Mouse (Mus musculus) intestine, embryonic 14.5 days (tissue): Measurements from ENCODE around the gene Gm42906. TPM values are rescaled to one million over a fixed set of nuclear protein-coding genes. Genes with fewer than 3 reads are reported as not detected.

Source experiments
- ATAC-seq: fragments of 200-750 bp; cut with Nextera tagmentation; replicated peaks from 2 replicates; pipeline ENCODE4 v1.8.0; 2017; ENCODE audit warnings: low read depth, moderate number of reproducible peaks, moderate TSS enrichment, moderate library complexity; ENCODE audit not compliant: low FRiP score, low TSS enrichment
- DNase-seq: peaks from one replicate; pipeline ENCODE4 v3.0.0-alpha.2; 2018; ENCODE audit warnings: low spot score
- H3K27ac ChIP-seq: fragments of 300-500 bp; sonication (generic); 2 replicates; pipeline ENCODE4 v1.5.1; 2014; ENCODE audit warnings: low read depth, mild to moderate bottlenecking, control low read depth
- H3K27me3 ChIP-seq: fragments of 300-500 bp; sonication (generic); replicated peaks from 2 replicates; pipeline ENCODE4 v1.6.1; 2014; ENCODE audit warnings: low read length, control low read depth; ENCODE audit not compliant: control insufficient read depth, insufficient read depth
- H3K36me3 ChIP-seq: fragments of 300-500 bp; sonication (generic); 2 replicates; pipeline ENCODE4 v1.6.1; 2014; ENCODE audit warnings: low read length, control low read depth; ENCODE audit not compliant: control insufficient read depth, insufficient read depth
- H3K4me1 ChIP-seq: fragments of 300-500 bp; sonication (generic); replicated peaks from 2 replicates; pipeline ENCODE4 v1.6.1; 2014; ENCODE audit warnings: low read length, control low read depth, mixed read lengths; ENCODE audit not compliant: control insufficient read depth, insufficient read depth
- H3K4me2 ChIP-seq: fragments of 300-500 bp; sonication (generic); 2 replicates; pipeline ENCODE4 v1.6.1; 2014; ENCODE audit warnings: low read length
- H3K4me3 ChIP-seq: fragments of 300-500 bp; sonication (generic); 2 replicates; pipeline ENCODE4 v1.5.1; 2014; ENCODE audit warnings: low read depth, low read length, control low read depth, mixed read lengths
- H3K9ac ChIP-seq: fragments of 300-500 bp; sonication (generic); 2 replicates; pipeline ENCODE4 v1.6.1; 2014; ENCODE audit warnings: mild to moderate bottlenecking, low read length
- H3K9me3 ChIP-seq: fragments of 300-500 bp; sonication (generic); 2 replicates; pipeline ENCODE4 v1.6.1; 2016; ENCODE audit warnings: low read length, control low read depth; ENCODE audit not compliant: control insufficient read depth
- WGBS: fragments of 180-500 bp; shearing (Covaris S2); extraction: QIAGEN DNeasy Blood & Tissue Kit; methylation state at CpG from one replicate; pipeline ENCODE4 v1.1.7; 2014; 5-methylcytosine and 5-hydroxymethylcytosine counted together
- polyA plus RNA-seq: library from polyadenylated mRNA; unstranded; fragments of >200 nt; fragmentation: Nextera tagmentation; extraction: Ambion mirVana; gene quantifications from 2 replicates; pipeline ENCODE4 v1.2.1, GENCODE M21; 2014

Gm42906 gene
- polyA plus RNA-seq, 1 experiment from 2014 or later, result not detected

- DNase-seq (peak; percentile 50), ATAC-seq (no peak)
- Histone ChIP-seq H3K9ac (no peak overlapping the region), H3K4me2 (no peak overlapping the region), H3K4me3 (no peak overlapping the region), H3K36me3 (no peaks in the 10 kb centered on the region), H3K9me3 (no peaks in the 10 kb centered on the region), H3K27ac (no peak overlapping the region), H3K4me1 (peaks cover 17% of the 10 kb centered on the region; the same call in 1 of the 2 replicates), H3K27me3 (no peaks in the 10 kb centered on the region)
- 84% methylated on average over 5 of the region's 5 CpGs for WGBS
Measured at GRCm38 (mm10) chr5:151166266-151166665, 261.7 kb downstream of the Gm42906 start.

- Histone ChIP-seq H3K27ac (no peak overlapping the region), H3K27me3 (no peaks in the 10 kb centered on the region), H3K36me3 (no peaks in the 10 kb centered on the region), H3K4me3 (no peak overlapping the region), H3K9me3 (no peaks in the 10 kb centered on the region), H3K4me2 (no peak overlapping the region), H3K9ac (no peak overlapping the region), H3K4me1 (peaks cover 17% of the 10 kb centered on the region; the same call in 1 of the 2 replicates)
- 75% methylated on average over 6 of the region's 6 CpGs for WGBS
- DNase-seq (peak; percentile 54), ATAC-seq (peak; percentile 51; the same call in 1 of the 2 replicates)
Measured at GRCm38 (mm10) chr5:151165381-151166016, 262.5 kb downstream of the Gm42906 start.

GRCm38 (mm10) chr5:151164815-151165214 lies 263.1 kb downstream of the Gm42906 start:
- H3K9ac ChIP-seq, result no peak overlapping the region
- H3K27me3 ChIP-seq, result no peaks in the 10 kb centered on the region
- 0 out of 2 replicates have a peak, but pooled peaks have one; percentile 45 for ATAC-seq
- H3K4me2 ChIP-seq, result no peak overlapping the region
- DNase-seq, result peak; percentile 37
- H3K4me3 ChIP-seq, result no peak overlapping the region
- peaks cover 17% of the 10 kb centered on the region; the same call in 1 of the 2 replicates for H3K4me1 ChIP-seq
- no peaks in the 10 kb centered on the region for H3K36me3 ChIP-seq
- no peaks in the 10 kb centered on the region for H3K9me3 ChIP-seq
- H3K27ac ChIP-seq, result no peak overlapping the region
- 69% methylated on average over 4 of the region's 4 CpGs for WGBS

- H3K4me2 ChIP-seq, result no peak overlapping the region
- H3K4me3 ChIP-seq, result no peak overlapping the region
- H3K27ac ChIP-seq, result no peak overlapping the region
- DNase-seq, result no peak
- 85% methylated on average over 3 of the region's 3 CpGs for WGBS
- no peak for ATAC-seq
- H3K4me1 ChIP-seq, result peaks cover 9% of the 10 kb centered on the region; the same call in 1 of the 2 replicates
- no peaks in the 10 kb centered on the region for H3K9me3 ChIP-seq
- no peak overlapping the region for H3K9ac ChIP-seq
- H3K27me3 ChIP-seq, result no peaks in the 10 kb centered on the region
- no peaks in the 10 kb centered on the region for H3K36me3 ChIP-seq
Measured at GRCm38 (mm10) chr5:151162642-151163041, 265.3 kb downstream of the Gm42906 start.

GRCm38 (mm10) chr5:151155247-151155646 lies 272.7 kb downstream of the Gm42906 start:
- ATAC-seq, result no peak
- H3K9ac ChIP-seq, result no peak overlapping the region

GRCm38 (mm10) chr5:151154780-151155179 lies 273.2 kb downstream of the Gm42906 start:
- no peak overlapping the region for H3K4me2 ChIP-seq
- H3K27ac ChIP-seq, result no peak overlapping the region
- no peaks in the 10 kb centered on the region for H3K9me3 ChIP-seq
- H3K9ac ChIP-seq, result no peak overlapping the region
- no peaks in the 10 kb centered on the region for H3K27me3 ChIP-seq
- DNase-seq (no peak), ATAC-seq (no peak)
- no peaks in the 10 kb centered on the region for H3K36me3 ChIP-seq
- peaks cover 23% of the 10 kb centered on the region for H3K4me1 ChIP-seq
- 30% methylated on average over 3 of the region's 3 CpGs for WGBS
- H3K4me3 ChIP-seq, result no peak overlapping the region

More at GRCm38 (mm10) chr5:151155247-151155646, 272.7 kb downstream of the Gm42906 start:
- Histone ChIP-seq H3K4me2 (no peak overlapping the region), H3K27ac (no peak overlapping the region), H3K9me3 (no peaks in the 10 kb centered on the region), H3K27me3 (no peaks in the 10 kb centered on the region), H3K4me3 (no peak overlapping the region), H3K36me3 (no peaks in the 10 kb centered on the region), H3K4me1 (peaks cover 23% of the 10 kb centered on the region)
- DNase-seq, result no peak
- 73% methylated on average over 1 of the region's 1 CpGs for WGBS

GRCm38 (mm10) chr5:151154030-151154429 lies 273.9 kb downstream of the Gm42906 start:
- ATAC-seq (no peak), DNase-seq (no peak)
- no peak overlapping the region for H3K9ac ChIP-seq
- no peaks in the 10 kb centered on the region for H3K9me3 ChIP-seq
- H3K4me1 ChIP-seq, result peaks cover 23% of the 10 kb centered on the region
- H3K4me3 ChIP-seq, result no peak overlapping the region
- H3K36me3 ChIP-seq, result no peaks in the 10 kb centered on the region
- WGBS, result 65% methylated on average over 4 of the region's 4 CpGs
- H3K4me2 ChIP-seq, result no peak overlapping the region
- no peak overlapping the region for H3K27ac ChIP-seq
- no peaks in the 10 kb centered on the region for H3K27me3 ChIP-seq

- Histone ChIP-seq H3K4me3 (no peak overlapping the region), H3K4me2 (no peak overlapping the region), H3K27me3 (no peaks in the 10 kb centered on the region), H3K4me1 (peaks cover 23% of the 10 kb centered on the region), H3K9me3 (no peaks in the 10 kb centered on the region), H3K9ac (no peak overlapping the region), H3K27ac (no peak overlapping the region), H3K36me3 (no peaks in the 10 kb centered on the region)
- DNase-seq (no peak), ATAC-seq (no peak)
- WGBS, result 83% methylated on average over 9 of the region's 9 CpGs
Measured at GRCm38 (mm10) chr5:151151549-151151948, 276.4 kb downstream of the Gm42906 start.

GRCm38 (mm10) chr5:151149509-151149908 lies 278.5 kb downstream of the Gm42906 start:
- Histone ChIP-seq H3K4me3 (no peak overlapping the region), H3K4me2 (no peak overlapping the region), H3K9ac (no peak overlapping the region), H3K36me3 (no peaks in the 10 kb centered on the region), H3K27ac (no peak overlapping the region), H3K4me1 (peaks cover 13% of the 10 kb centered on the region), H3K27me3 (no peaks in the 10 kb centered on the region), H3K9me3 (no peaks in the 10 kb centered on the region)
- 28% methylated on average over 8 of the region's 8 CpGs for WGBS
- DNase-seq, result no peak
- ATAC-seq, result no peak
